Mouse (Mus musculus) hematopoietic stem cell, adult 5-6 weeks (primary cell): ENCODE results near the gene Sfrp2. TPM values are rescaled to one million over a fixed set of nuclear protein-coding genes. Genes with fewer than 3 reads are reported as not detected.

Experiments
- ATAC-seq, 2 experiments: fragments of 125-278 bp in 1 of 2; replicated peaks in 1 of 2; 2 replicates each; pipeline ENCODE4 v1.8.0; 2016 to 2017; ENCODE audit warnings: inconsistent platforms in 2 of 2, mild to moderate bottlenecking in 2 of 2, moderate number of reproducible peaks in 2 of 2, low read depth in 1 of 2, moderate TSS enrichment in 1 of 2; ENCODE audit not compliant: low FRiP score in 2 of 2, poor library complexity in 2 of 2, severe bottlenecking in 2 of 2, insufficient read depth in 1 of 2, low TSS enrichment in 1 of 2
- total RNA-seq: library from RNA; stranded (forward); fragments of 172-1452, 232-1000 nt; gene quantifications from 2 replicates; pipeline ENCODE4 v1.2.3, GENCODE M21; 2017

Gene Sfrp2
- total RNA-seq, 1 experiment from 2014 or later, result not detected

DNA sequence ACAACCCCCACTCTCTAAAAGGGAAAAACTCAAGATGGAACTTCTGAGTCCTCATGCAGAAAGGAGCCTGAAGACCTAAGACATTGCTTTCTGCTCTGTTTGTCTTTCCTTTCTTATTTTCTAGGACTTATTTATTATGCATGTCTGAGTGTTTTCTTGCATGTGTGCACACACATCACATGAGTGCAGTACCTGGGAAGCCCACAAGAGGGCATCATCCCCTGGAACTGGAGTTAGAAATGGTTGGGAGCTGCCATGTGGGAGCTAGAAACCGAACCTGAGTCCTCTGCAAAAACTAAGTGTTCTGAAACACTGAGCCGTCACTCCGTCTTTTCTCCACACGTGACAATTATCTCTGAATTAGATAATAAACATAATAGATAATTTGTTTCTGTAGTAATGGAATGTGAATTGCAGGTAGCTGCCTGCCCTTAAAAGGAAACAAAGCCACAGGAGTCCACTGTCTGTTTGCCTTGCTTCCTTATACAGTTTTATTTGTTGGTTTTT, 35.6 kb downstream of the Sfrp2 start:
- ATAC-seq, result no peak

DNA sequence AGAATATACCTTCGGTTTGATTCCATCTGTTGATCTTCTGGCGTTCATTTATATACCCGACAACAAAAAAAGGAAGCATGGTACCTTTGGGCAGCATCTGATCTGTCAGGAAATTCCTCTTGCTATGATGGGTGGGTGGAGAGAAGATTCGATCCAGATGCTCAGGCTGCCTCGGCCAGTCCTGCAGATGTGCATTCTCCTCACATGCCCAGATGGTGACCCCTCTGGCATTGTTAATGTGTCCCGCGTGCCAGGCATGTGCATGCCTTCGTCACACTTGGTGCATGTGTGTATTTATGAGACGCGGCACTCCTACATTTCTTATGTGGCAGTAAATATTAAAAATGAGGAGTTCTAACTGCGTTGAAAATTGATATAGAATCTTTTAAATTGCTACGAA, 42.4 kb downstream of the Sfrp2 start:
- ATAC-seq, result no peak

DNA sequence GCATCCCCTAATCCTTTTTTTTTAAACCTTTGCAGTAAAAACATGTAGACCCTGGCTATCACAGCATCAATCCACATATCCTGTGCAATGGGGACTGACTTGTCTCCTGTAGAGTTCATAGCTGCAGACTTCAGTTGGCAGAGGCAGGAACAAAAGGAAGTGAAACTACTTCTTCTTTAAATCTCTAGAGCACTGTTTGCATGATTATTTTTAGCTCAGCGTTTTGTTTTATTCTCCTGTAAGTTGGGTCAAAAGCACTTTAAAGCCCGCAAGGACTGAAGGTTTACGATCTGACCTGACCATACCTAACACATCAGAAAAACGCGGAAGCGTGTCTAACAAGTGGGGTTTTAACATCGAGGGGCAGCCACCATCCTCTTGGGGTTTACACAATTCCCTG, 45.9 kb downstream of the Sfrp2 start:
- peak; percentile 21 to 62; a peak in 2 of 4 replicates for ATAC-seq

DNA sequence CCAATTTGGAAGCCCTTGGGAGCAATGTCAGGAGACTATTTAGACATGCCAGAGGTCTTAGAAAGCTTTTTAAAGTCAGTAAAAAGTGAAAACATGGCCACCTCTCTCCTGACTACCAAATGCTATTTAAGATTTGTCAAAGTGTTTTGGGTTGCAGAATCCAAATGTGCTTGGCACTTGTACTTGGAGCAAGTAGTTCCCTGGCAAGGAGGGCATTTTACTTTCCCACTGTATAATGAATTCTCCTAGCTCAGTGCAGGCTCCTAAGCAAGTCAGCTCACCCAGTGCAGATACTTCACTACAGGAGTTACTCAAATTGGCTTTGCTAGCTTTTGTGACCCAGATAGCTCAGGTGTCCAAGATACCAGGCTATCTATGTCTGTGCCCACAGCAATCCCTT, 46.7 kb downstream of the Sfrp2 start:
- ATAC-seq, result no peak

DNA sequence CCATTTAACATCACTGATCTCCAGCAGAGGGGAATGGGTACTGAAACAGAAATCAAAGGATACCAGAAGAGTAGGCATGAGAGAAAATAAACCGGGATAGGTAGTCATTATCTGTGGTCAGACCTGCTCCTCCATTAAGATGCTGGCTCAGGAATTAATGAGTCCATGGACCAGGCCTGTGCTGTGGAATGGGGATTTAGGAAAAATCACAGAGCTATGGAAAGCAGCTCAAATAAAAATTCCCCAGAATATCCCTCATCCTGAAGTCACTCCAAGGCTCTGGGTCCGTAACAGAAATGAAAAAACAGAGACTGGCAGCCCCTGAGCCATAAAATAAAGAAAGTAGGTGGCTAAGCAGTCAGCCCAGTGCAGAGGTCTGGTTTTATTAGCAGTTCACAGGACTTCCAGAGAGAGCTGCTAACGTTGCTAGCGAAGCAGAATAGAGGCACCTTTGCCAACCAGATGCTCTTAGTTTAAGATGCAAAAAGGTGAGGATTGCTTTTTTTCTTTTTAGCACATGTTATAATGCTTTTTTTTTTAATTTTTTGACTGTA, 50.3 kb downstream of the Sfrp2 start:
- ATAC-seq, result no peak

DNA sequence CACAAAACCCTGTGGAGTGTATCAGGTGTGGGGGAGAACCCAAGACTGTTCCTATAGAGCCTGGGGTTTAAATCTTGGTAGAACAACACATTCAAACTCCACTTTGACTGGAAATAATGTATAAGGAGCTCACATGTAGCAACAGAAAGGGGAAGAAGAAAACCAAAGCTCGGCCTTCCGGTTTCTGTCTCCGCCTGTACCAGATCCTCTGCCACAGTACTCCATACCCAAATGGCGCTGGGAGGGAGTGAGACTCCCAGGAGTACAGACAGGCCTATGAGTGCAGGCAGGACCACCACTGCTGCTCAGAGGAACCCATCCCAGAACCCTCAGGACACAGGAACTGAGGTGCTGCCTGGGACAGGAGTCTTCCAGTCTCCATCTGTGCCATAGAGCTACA, 57.7 kb downstream of the Sfrp2 start:
- ATAC-seq, result no peak

Other genes starting within 250 kb of the Sfrp2 start
- 9.1 and 12.1 TPM in 2 replicates for gene Tlr2, start 75.4 kb downstream of the Sfrp2 start, total RNA-seq